14 mouse cellular contexts compared by ENCODE assay signal in genomic region chr2:153510136-153510535, GRCm38 (mm10). TPM values are rescaled to one million over a fixed set of nuclear protein-coding genes. Genes with fewer than 3 reads are reported as not detected.
A peak's percentile ranks its signal among the peaks of the same experiment; 100 is the strongest.
DNase-seq lines count a peak whose midpoint lies in the region; ATAC-seq and TF ChIP-seq lines count a peak whose summit lies in the region.
"Had no signal": no experiment of that assay in that cellular context is flagged by ENCODE, and none has a peak within 500 bp of the region (broad histone marks: within the 10 kb centered on the region; RNA-seq: fewer than 3 reads in every experiment).

No protein-coding gene starts in this region.

- TF ChIP-seq POLR2A in kidney, adult 2 months (IDR thresholded peaks at IDR 0.05; ENCODE audit: low read depth, low read length): no peak

- H3K36me3 ChIP-seq in heart, embryonic 10.5 days: no peaks in the 10 kb centered on the region
- no peaks in the 10 kb centered on the region for H3K36me3 ChIP-seq in neural tube, embryonic 12.5 days
- no peaks in the 10 kb centered on the region for H3K36me3 ChIP-seq in hindbrain, embryonic 13.5 days
- H3K36me3 ChIP-seq in kidney, adult 2 months (ENCODE audit: control insufficient read depth, insufficient read depth, low read length): no peaks in the 10 kb centered on the region

- no peaks in the 10 kb centered on the region for H3K9me3 ChIP-seq in heart, embryonic 10.5 days
- H3K9me3 ChIP-seq in neural tube, embryonic 12.5 days: no peaks in the 10 kb centered on the region
- no peaks in the 10 kb centered on the region for H3K9me3 ChIP-seq in hindbrain, embryonic 13.5 days

- peaks cover 56% of the 10 kb centered on the region for H3K4me1 ChIP-seq in heart, embryonic 10.5 days
- H3K4me1 ChIP-seq in neural tube, embryonic 12.5 days: peaks cover 32% of the 10 kb centered on the region
- H3K4me1 ChIP-seq in hindbrain, embryonic 13.5 days (replicated peaks): peaks cover 49% of the 10 kb centered on the region
- no peaks in the 10 kb centered on the region for H3K4me1 ChIP-seq in kidney, adult 2 months (ENCODE audit: control insufficient read depth, insufficient read depth, low read length)

- ATAC-seq in neural tube, embryonic 12.5 days (ENCODE audit: low FRiP score, low read depth): no peak
- ATAC-seq in hindbrain, embryonic 13.5 days (ENCODE audit: low FRiP score): no peak

- no peak for DNase-seq in heart, embryonic 10.5 days (ENCODE audit: low spot score)
- DNase-seq in heart, adult 18-20 months: no peak
- DNase-seq in neural tube, embryonic 10.5 days (ENCODE audit: extremely low spot score, low spot score): no peak
- no peak for DNase-seq in kidney, adult 2 months
- no peak for DNase-seq in retina, postnatal 1 day
- no peak for DNase-seq in kidney, adult 9 months
- DNase-seq: adrenal gland, adult 2 months; gastrocnemius, postnatal 25 days; spleen, adult 18-20 months had no signal

- peak overlapping the region; percentile 17 for H3K27ac ChIP-seq in heart, embryonic 10.5 days
- H3K27ac ChIP-seq in neural tube, embryonic 12.5 days: 0 out of 2 replicates have a peak overlapping the region, but pooled peaks have one; percentile 21
- H3K27ac ChIP-seq in hindbrain, embryonic 13.5 days: peak overlapping the region; percentile 90; the same call in 1 of the 2 replicates
- H3K27ac ChIP-seq in kidney, adult 2 months (ENCODE audit: insufficient read depth, low read depth, low read length): no peak overlapping the region

- peaks cover 5% of the 10 kb centered on the region; the same call in 1 of the 2 replicates for H3K27me3 ChIP-seq in heart, embryonic 10.5 days (ENCODE audit: insufficient read depth, poor library complexity, severe bottlenecking)
- no peaks in the 10 kb centered on the region for H3K27me3 ChIP-seq in neural tube, embryonic 12.5 days (replicated peaks)
- H3K27me3 ChIP-seq in hindbrain, embryonic 13.5 days: peaks cover 8% of the 10 kb centered on the region; the same call in 1 of the 2 replicates
- no peaks in the 10 kb centered on the region for H3K27me3 ChIP-seq in kidney, adult 2 months (replicated peaks; ENCODE audit: control insufficient read depth, insufficient read depth, low read length)

- TF ChIP-seq CTCF in kidney, adult 2 months (conservative IDR thresholded peaks at IDR 0.05; ENCODE audit: insufficient read depth, insufficient read length, low read depth, low read length): no peak

- H3K4me2 ChIP-seq in neural tube, embryonic 12.5 days (replicated peaks): no peak overlapping the region
- H3K4me2 ChIP-seq in hindbrain, embryonic 13.5 days: no peak overlapping the region

- no peak overlapping the region for H3K4me3 ChIP-seq in heart, embryonic 10.5 days
- H3K4me3 ChIP-seq in neural tube, embryonic 12.5 days: no peak overlapping the region
- H3K4me3 ChIP-seq in hindbrain, embryonic 13.5 days: no peak overlapping the region
- H3K4me3 ChIP-seq in kidney, adult 2 months (ENCODE audit: insufficient read depth, low read depth, low read length): no peak overlapping the region

- 84% methylated on average over 8 of the region's 8 CpGs for WGBS in heart, embryonic 10.5 days
- whole genome bisulfite sequencing in neural tube, embryonic 12.5 days: 89% methylated on average over 8 of the region's 8 CpGs
- 83% methylated on average over 8 of the region's 8 CpGs for WGBS in hindbrain, embryonic 13.5 days
- WGBS in kidney, adult 2 months: 93% methylated on average over 8 of the region's 8 CpGs

- no peak overlapping the region for H3K9ac ChIP-seq in neural tube, embryonic 12.5 days
- peak overlapping the region; percentile 61; the same call in 1 of the 2 replicates for H3K9ac ChIP-seq in hindbrain, embryonic 13.5 days

RNA-seq across cellular contexts. Expression of gene 4930404H24Rik, which starts 17.5 kb away (rescaled TPM):
- polyA plus RNA-seq in heart, embryonic 10.5 days (2016; fragmentation: Nextera tagmentation; extraction: Ambion mirVana): not detected in 2 replicates
- not detected for total RNA-seq in heart, adult 18-20 months (2021)
- polyA plus RNA-seq in neural tube, embryonic 12.5 days (2016; fragmentation: Nextera tagmentation; extraction: Ambion mirVana): not detected in 2 replicates
- polyA plus RNA-seq in hindbrain, embryonic 13.5 days (2015; fragmentation: Nextera tagmentation; extraction: Ambion mirVana): not detected in 2 replicates
- not detected in 2 replicates for polyA plus RNA-seq in kidney, adult 2 months (2012; rRNA removed)
- total RNA-seq: adrenal gland, adult 2 months; gastrocnemius, postnatal 25 days; megakaryocyte-erythroid progenitor cell, adult 5-6 weeks had no signal
- polyA plus RNA-seq: adrenal gland, adult 2 months; kidney, embryonic 16.5 days; liver, embryonic 16.5 days had no signal

RNA-seq across cellular contexts. Expression of gene Nol4l, which starts 19.6 kb away (rescaled TPM):
- polyA plus RNA-seq in heart, embryonic 10.5 days (2016; fragmentation: Nextera tagmentation; extraction: Ambion mirVana): 20.8 and 21.4 TPM in 2 replicates
- total RNA-seq in heart, adult 18-20 months (2021): 1 to 10 TPM; 3.3 to 3.8 TPM
- 36.3 and 39.9 TPM in 2 replicates for polyA plus RNA-seq in neural tube, embryonic 12.5 days (2016; fragmentation: Nextera tagmentation; extraction: Ambion mirVana)
- 42.4 and 43.8 TPM in 2 replicates for polyA plus RNA-seq in hindbrain, embryonic 13.5 days (2015; fragmentation: Nextera tagmentation; extraction: Ambion mirVana)
- polyA plus RNA-seq in kidney, adult 2 months (2012; rRNA removed): 11.9 and 14.5 TPM in 2 replicates
